In the genomic region with DNA sequence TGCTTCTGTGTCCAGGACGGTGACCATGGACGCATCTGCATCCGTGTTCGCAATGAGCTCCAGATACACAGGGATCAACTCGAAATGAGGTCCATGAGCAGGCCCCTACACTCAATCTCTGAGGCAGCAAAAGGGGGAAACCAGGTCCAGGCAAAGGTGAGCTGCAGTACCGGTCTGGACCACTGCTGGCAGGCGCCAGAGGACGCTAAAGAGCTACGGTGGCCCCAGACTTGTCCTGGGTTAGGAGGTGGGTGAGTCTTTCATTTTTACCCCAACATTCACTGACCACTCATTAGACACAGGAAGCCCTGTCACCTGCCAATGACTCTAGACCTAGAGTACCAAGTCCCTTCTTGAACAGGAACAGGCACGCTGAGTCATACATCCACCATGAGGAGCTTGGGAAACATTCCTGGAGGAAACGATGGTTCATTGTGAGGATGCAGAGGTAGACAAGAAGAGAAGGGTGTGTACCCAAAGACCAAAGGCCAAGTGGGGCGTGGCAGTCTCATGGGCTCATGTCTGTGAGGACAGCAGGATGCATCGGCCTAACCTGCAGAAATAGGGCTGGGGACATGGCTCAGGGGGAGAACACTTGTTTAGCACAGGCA, we compare ENCODE assay signal across 17 mouse cellular contexts. TPM values are rescaled to one million over a fixed set of nuclear protein-coding genes. Genes with fewer than 3 reads are reported as not detected.
DNase-seq lines count a peak whose midpoint lies in the region; ATAC-seq and TF ChIP-seq lines count a peak whose summit lies in the region.
"Had no signal": no experiment of that assay in that cellular context is flagged by ENCODE, and none has a peak within 500 bp of the region (broad histone marks: within the 10 kb centered on the region; RNA-seq: fewer than 3 reads in every experiment).

No protein-coding gene starts in this region.

- H3K9me3 ChIP-seq in heart, embryonic 11.5 days (replicated peaks; ENCODE audit: control insufficient read depth, low read length), result no peaks in the 10 kb centered on the region
- H3K9me3 ChIP-seq in liver, embryonic 14.5 days (ENCODE audit: control insufficient read depth, low read length), result no peaks in the 10 kb centered on the region
- no peaks in the 10 kb centered on the region for H3K9me3 ChIP-seq in ES-Bruce4 (replicated peaks; ENCODE audit: control insufficient read depth, insufficient read depth, low read length, poor library complexity, severe bottlenecking)
- H3K9me3 ChIP-seq: embryonic facial prominence, embryonic 12.5 days; forebrain, embryonic 10.5 days; limb, embryonic 13.5 days; lung, embryonic 15.5 days had no signal

- no peak for TF ChIP-seq EP300 in liver, embryonic 14.5 days (IDR thresholded peaks at IDR 0.05; ENCODE audit: low read depth)
- TF ChIP-seq EP300 in ES-Bruce4 (IDR thresholded peaks at IDR 0.05; ENCODE audit: insufficient read depth, low read depth, low read length), result peak; percentile 41; the same call in 1 of the 2 replicates

- H3K27me3 ChIP-seq in heart, embryonic 11.5 days (ENCODE audit: control insufficient read depth, insufficient read depth, low read length), result no peaks in the 10 kb centered on the region
- no peaks in the 10 kb centered on the region for H3K27me3 ChIP-seq in liver, embryonic 14.5 days (ENCODE audit: control insufficient read depth, insufficient read depth, low read length)
- no peaks in the 10 kb centered on the region for H3K27me3 ChIP-seq in ES-Bruce4 (ENCODE audit: control insufficient read depth, insufficient read depth, low read length, poor library complexity, severe bottlenecking)
- H3K27me3 ChIP-seq in small intestine, adult 2 months (ENCODE audit: control insufficient read depth, insufficient read depth, low read length), result no peaks in the 10 kb centered on the region
- H3K27me3 ChIP-seq: embryonic facial prominence, embryonic 12.5 days; limb, embryonic 13.5 days; lung, embryonic 15.5 days had no signal

- TF ChIP-seq POLR2A in ES-Bruce4 (IDR thresholded peaks at IDR 0.05; ENCODE audit: insufficient read depth, low read length), result no peak
- no peak for TF ChIP-seq POLR2A in small intestine, adult 2 months (IDR thresholded peaks at IDR 0.05; ENCODE audit: low read depth, low read length)

- H3K9ac ChIP-seq in heart, embryonic 11.5 days (ENCODE audit: low read depth, low read length), result no peak overlapping the region
- H3K9ac ChIP-seq in liver, embryonic 14.5 days (replicated peaks), result no peak overlapping the region
- H3K9ac ChIP-seq in ES-Bruce4 (ENCODE audit: low read depth, poor library complexity, severe bottlenecking), result no peak overlapping the region
- H3K9ac ChIP-seq: embryonic facial prominence, embryonic 12.5 days; limb, embryonic 13.5 days; lung, embryonic 15.5 days had no signal

- DNase-seq in heart, postnatal 4 days, result peak; percentile 30
- DNase-seq in liver, embryonic 14.5 days (ENCODE audit: low read depth in 3 of 3, low spot score in 3 of 3), result no peak
- no peak for DNase-seq in liver
- DNase-seq in layer of hippocampus, postnatal 25 days (ENCODE audit: extremely low spot score in 1 of 2, low spot score in 1 of 2), result no peak
- DNase-seq in lung, postnatal 14 days, result no peak
- DNase-seq: heart, postnatal 36 days; layer of hippocampus, postnatal 36 days; right cerebral cortex, adult 18-20 months had no signal

- no peak for ATAC-seq in heart, embryonic 11.5 days (replicated peaks; ENCODE audit: insufficient number of reproducible peaks, low FRiP score, low TSS enrichment)
- no peak for ATAC-seq in liver, embryonic 14.5 days (ENCODE audit: insufficient read depth)
- ATAC-seq: inflammation-experienced regulatory T-cells, adult 6 months had no signal

- 65% methylated on average over 13 of the region's 13 CpGs for WGBS in heart, embryonic 11.5 days (ENCODE audit: insufficient replicate concordance)
- 67% methylated on average over 13 of the region's 13 CpGs for WGBS in liver, embryonic 14.5 days (ENCODE audit: insufficient replicate concordance)
- WGBS in small intestine, adult 2 months, result 51% methylated on average over 13 of the region's 13 CpGs

- TF ChIP-seq CTCF in liver, embryonic 14.5 days (IDR thresholded peaks at IDR 0.05; ENCODE audit: low read depth), result peak; percentile 69
- peak; percentile 86 for TF ChIP-seq CTCF in ES-Bruce4 (IDR thresholded peaks at IDR 0.05; ENCODE audit: low read depth, low read length)
- no peak for TF ChIP-seq CTCF in small intestine, adult 2 months (IDR thresholded peaks at IDR 0.05; ENCODE audit: extremely low read depth, insufficient read length, insufficient replicate concordance, low read depth, low read length)

- no peak overlapping the region for H3K4me3 ChIP-seq in heart, embryonic 11.5 days (ENCODE audit: low read depth, low read length)
- no peak overlapping the region for H3K4me3 ChIP-seq in liver, embryonic 14.5 days (ENCODE audit: insufficient read depth in 1 of 2, low read depth in 2 of 2, low read length in 2 of 2)
- no peak overlapping the region for H3K4me3 ChIP-seq in ES-Bruce4 (ENCODE audit: low read depth, low read length)
- H3K4me3 ChIP-seq in small intestine, adult 2 months (ENCODE audit: low read depth, low read length), result no peak overlapping the region
- H3K4me3 ChIP-seq: embryonic facial prominence, embryonic 12.5 days; forebrain, embryonic 10.5 days; limb, embryonic 13.5 days; lung, embryonic 15.5 days; myocyte had no signal

- H3K4me1 ChIP-seq in heart, embryonic 11.5 days (ENCODE audit: control insufficient read depth, insufficient read depth, low read length), result peaks cover 6% of the 10 kb centered on the region; the same call in 1 of the 2 replicates
- peaks cover 0 to 16% of the 10 kb centered on the region in 2 experiments; a peak in 2 of 4 replicates for H3K4me1 ChIP-seq in liver, embryonic 14.5 days (replicated peaks; ENCODE audit: control insufficient read depth in 2 of 2, insufficient read depth in 2 of 2, low read length in 1 of 2)
- peaks cover 13% of the 10 kb centered on the region for H3K4me1 ChIP-seq in ES-Bruce4 (ENCODE audit: control insufficient read depth, insufficient read depth, low read length)
- H3K4me1 ChIP-seq in small intestine, adult 2 months (ENCODE audit: control insufficient read depth, insufficient read depth, insufficient read length, low read length), result peaks cover 10% of the 10 kb centered on the region

- H3K27ac ChIP-seq in heart, embryonic 11.5 days (ENCODE audit: low read depth, low read length), result no peak overlapping the region
- no peak overlapping the region for H3K27ac ChIP-seq in liver, embryonic 14.5 days
- H3K27ac ChIP-seq in ES-Bruce4 (ENCODE audit: insufficient read depth, low read length), result 0 out of 2 replicates have a peak overlapping the region, but pooled peaks have one; percentile 3
- peak overlapping the region; percentile 53 for H3K27ac ChIP-seq in small intestine, adult 2 months (ENCODE audit: insufficient read depth, low read depth, low read length)
- H3K27ac ChIP-seq: embryonic facial prominence, embryonic 12.5 days; forebrain, embryonic 10.5 days; limb, embryonic 13.5 days; lung, embryonic 15.5 days had no signal

- H3K4me2 ChIP-seq in heart, embryonic 11.5 days, result no peak overlapping the region
- H3K4me2 ChIP-seq in liver, embryonic 14.5 days (ENCODE audit: low read depth), result no peak overlapping the region
- H3K4me2 ChIP-seq: embryonic facial prominence, embryonic 12.5 days; limb, embryonic 13.5 days; lung, embryonic 15.5 days had no signal

- H3K36me3 ChIP-seq in heart, embryonic 11.5 days (ENCODE audit: control insufficient read depth, insufficient read depth, low read length), result no peaks in the 10 kb centered on the region
- no peaks in the 10 kb centered on the region for H3K36me3 ChIP-seq in liver, embryonic 14.5 days (replicated peaks; ENCODE audit: control insufficient read depth, insufficient read depth, low read depth)
- no peaks in the 10 kb centered on the region for H3K36me3 ChIP-seq in ES-Bruce4 (ENCODE audit: control insufficient read depth, insufficient read depth, low read length, poor library complexity, severe bottlenecking)
- H3K36me3 ChIP-seq in small intestine, adult 2 months (ENCODE audit: control insufficient read depth, insufficient read depth, low read length), result no peaks in the 10 kb centered on the region
- H3K36me3 ChIP-seq: embryonic facial prominence, embryonic 12.5 days; forebrain, embryonic 10.5 days; limb, embryonic 13.5 days; lung, embryonic 15.5 days had no signal

RNA-seq across cellular contexts. Expression of gene Man1c1, which starts 21.8 kb away (rescaled TPM):
- total RNA-seq in heart, postnatal 4 days (2021), result 10 to 100 TPM; 30.4 to 30.7 TPM
- polyA plus RNA-seq in heart, embryonic 11.5 days (2014; fragmentation: Nextera tagmentation; extraction: Ambion mirVana), result 8.6 and 9.3 TPM in 2 replicates
- 1.6 and 1.9 TPM in 2 replicates for polyA plus RNA-seq in liver, embryonic 14.5 days (2012; rRNA removed)
- polyA plus RNA-seq in liver, embryonic 14.5 days (2014; fragmentation: Nextera tagmentation; extraction: Ambion mirVana), result 1.00 and 1.2 TPM in 2 replicates
- 7.1 and 9.0 TPM in 2 replicates for polyA plus RNA-seq in ES-Bruce4 (2011; ENCODE audit: insufficient read depth, insufficient read length, low read depth, missing spikeins)
- 2.8 and 3.7 TPM in 2 replicates for polyA plus RNA-seq in small intestine, adult 2 months (2012; rRNA removed)
- 10 to 100 TPM; 20.9 to 22.3 TPM for total RNA-seq in layer of hippocampus, postnatal 25 days (2021)

RNA-seq across cellular contexts. Expression of gene Ldlrap1, which starts 42.0 kb away (rescaled TPM):
- total RNA-seq in heart, postnatal 4 days (2021), result 10 to 100 TPM; 21.6 to 22.4 TPM
- polyA plus RNA-seq in heart, embryonic 11.5 days (2014; fragmentation: Nextera tagmentation; extraction: Ambion mirVana), result 11.4 and 13.5 TPM in 2 replicates
- polyA plus RNA-seq in liver, embryonic 14.5 days (2012; rRNA removed), result 7.0 and 9.1 TPM in 2 replicates
- polyA plus RNA-seq in liver, embryonic 14.5 days (2014; fragmentation: Nextera tagmentation; extraction: Ambion mirVana), result 13.4 and 19.2 TPM in 2 replicates
- 16.8 and 18.9 TPM in 2 replicates for polyA plus RNA-seq in ES-Bruce4 (2011; ENCODE audit: insufficient read depth, insufficient read length, low read depth, missing spikeins)
- polyA plus RNA-seq in small intestine, adult 2 months (2012; rRNA removed), result 10.8 and 11.2 TPM in 2 replicates
- total RNA-seq in layer of hippocampus, postnatal 25 days (2021), result 1 to 10 TPM; 2.7 to 3.7 TPM

Comparison
In these comparisons a context has a peak if more than half of its experiments do, and no peak if none do; other contexts are left out.
1. H3K27ac ChIP-seq: peak in ES-Bruce4 (single experiment) and small intestine, adult 2 months (single experiment); none in heart, embryonic 11.5 days (single experiment) and liver, embryonic 14.5 days (single experiment).